Mouse (Mus musculus): ENCODE results near the gene Rnf123. TPM values are rescaled to one million over a fixed set of nuclear protein-coding genes. Genes with fewer than 3 reads are reported as not detected.

Rnf123 gene
- polyA plus RNA-seq, 1 experiment: 20.9 TPM

- peaks cover 5% of the 10 kb centered on the region for H3K36me3 ChIP-seq (ENCODE audit: control insufficient read depth, insufficient read depth, low read length, poor library complexity, severe bottlenecking)
- TF ChIP-seq POLR2A (IDR thresholded peaks at IDR 0.05; ENCODE audit: insufficient read depth, low read length) (no peak), CTCF (IDR thresholded peaks at IDR 0.05; ENCODE audit: low read depth, low read length) (no peak), EP300 (IDR thresholded peaks at IDR 0.05; ENCODE audit: insufficient read depth, low read depth, low read length) (no peak)
- no peak overlapping the region for H3K27ac ChIP-seq (ENCODE audit: insufficient read depth, low read length)
- peaks cover 5% of the 10 kb centered on the region for H3K4me1 ChIP-seq (ENCODE audit: control insufficient read depth, insufficient read depth, low read length)
- H3K9ac ChIP-seq (ENCODE audit: low read depth, poor library complexity, severe bottlenecking): no peak overlapping the region
- H3K27me3 ChIP-seq (ENCODE audit: control insufficient read depth, insufficient read depth, low read length, poor library complexity, severe bottlenecking): no peaks in the 10 kb centered on the region
- H3K9me3 ChIP-seq (replicated peaks; ENCODE audit: control insufficient read depth, insufficient read depth, low read length, poor library complexity, severe bottlenecking): no peaks in the 10 kb centered on the region
- no peak overlapping the region for H3K4me3 ChIP-seq (ENCODE audit: low read depth, low read length)
These were observed 13.0 kb upstream of the Rnf123 start for GRCm38 (mm10) chr9:108095949-108096712.

GRCm38 (mm10) chr9:108095518-108095917 is 12.4 kb upstream of the Rnf123 start:
- Histone ChIP-seq H3K4me1 (ENCODE audit: control insufficient read depth, insufficient read depth, low read length) (peaks cover 5% of the 10 kb centered on the region), H3K27ac (ENCODE audit: insufficient read depth, low read length) (no peak overlapping the region)

GRCm38 (mm10) chr9:108094998-108095411 is 11.9 kb upstream of the Rnf123 start:
- H3K9me3 ChIP-seq (replicated peaks; ENCODE audit: control insufficient read depth, insufficient read depth, low read length, poor library complexity, severe bottlenecking): no peaks in the 10 kb centered on the region
- peaks cover 5% of the 10 kb centered on the region for H3K4me1 ChIP-seq (ENCODE audit: control insufficient read depth, insufficient read depth, low read length)
- peak overlapping the region; percentile 87 for H3K9ac ChIP-seq (ENCODE audit: low read depth, poor library complexity, severe bottlenecking)
- H3K27ac ChIP-seq (ENCODE audit: insufficient read depth, low read length): no peak overlapping the region
- H3K27me3 ChIP-seq (ENCODE audit: control insufficient read depth, insufficient read depth, low read length, poor library complexity, severe bottlenecking): no peaks in the 10 kb centered on the region
- peaks cover 10% of the 10 kb centered on the region for H3K36me3 ChIP-seq (ENCODE audit: control insufficient read depth, insufficient read depth, low read length, poor library complexity, severe bottlenecking)
- TF ChIP-seq CTCF (IDR thresholded peaks at IDR 0.05; ENCODE audit: low read depth, low read length) (no peak), POLR2A (IDR thresholded peaks at IDR 0.05; ENCODE audit: insufficient read depth, low read length) (no peak), EP300 (IDR thresholded peaks at IDR 0.05; ENCODE audit: insufficient read depth, low read depth, low read length) (no peak)
- peak overlapping the region; percentile 37 for H3K4me3 ChIP-seq (ENCODE audit: low read depth, low read length)

More at GRCm38 (mm10) chr9:108095518-108095917, 12.4 kb upstream of the Rnf123 start:
- H3K9ac ChIP-seq (ENCODE audit: low read depth, poor library complexity, severe bottlenecking): no peak overlapping the region
- H3K4me3 ChIP-seq (ENCODE audit: low read depth, low read length): no peak overlapping the region
- TF ChIP-seq CTCF (IDR thresholded peaks at IDR 0.05; ENCODE audit: low read depth, low read length): peak; percentile 68
- no peak for TF ChIP-seq POLR2A (IDR thresholded peaks at IDR 0.05; ENCODE audit: insufficient read depth, low read length)
- H3K36me3 ChIP-seq (ENCODE audit: control insufficient read depth, insufficient read depth, low read length, poor library complexity, severe bottlenecking): peaks cover 10% of the 10 kb centered on the region
- no peaks in the 10 kb centered on the region for H3K9me3 ChIP-seq (replicated peaks; ENCODE audit: control insufficient read depth, insufficient read depth, low read length, poor library complexity, severe bottlenecking)
- H3K27me3 ChIP-seq (ENCODE audit: control insufficient read depth, insufficient read depth, low read length, poor library complexity, severe bottlenecking): no peaks in the 10 kb centered on the region

GRCm38 (mm10) chr9:108094184-108094941 is 11.2 kb upstream of the Rnf123 start, which contains the start of gene Apeh:
Apeh (minus strand) TSS chr9:108094606.
- TF ChIP-seq POLR2A (IDR thresholded peaks at IDR 0.05; ENCODE audit: insufficient read depth, low read length): peak; percentile 16
- TF ChIP-seq EP300 (IDR thresholded peaks at IDR 0.05; ENCODE audit: insufficient read depth, low read depth, low read length): no peak
- TF ChIP-seq CTCF (IDR thresholded peaks at IDR 0.05; ENCODE audit: low read depth, low read length): no peak
- Histone ChIP-seq H3K9me3 (replicated peaks; ENCODE audit: control insufficient read depth, insufficient read depth, low read length, poor library complexity, severe bottlenecking) (no peaks in the 10 kb centered on the region), H3K4me3 (ENCODE audit: low read depth, low read length) (peak within 1 kb of the TSS; percentile 99), H3K27ac (ENCODE audit: insufficient read depth, low read length) (0 out of 2 replicates have a peak within 1 kb of the TSS, but pooled peaks have one; percentile 7), H3K27me3 (ENCODE audit: control insufficient read depth, insufficient read depth, low read length, poor library complexity, severe bottlenecking) (no peaks in the 10 kb centered on the region), H3K9ac (ENCODE audit: low read depth, poor library complexity, severe bottlenecking) (peak within 1 kb of the TSS; percentile 87), H3K36me3 (ENCODE audit: control insufficient read depth, insufficient read depth, low read length, poor library complexity, severe bottlenecking) (peaks cover 10% of the 10 kb centered on the region), H3K4me1 (ENCODE audit: control insufficient read depth, insufficient read depth, low read length) (peaks cover 3% of the 10 kb centered on the region)

- Histone ChIP-seq H3K9me3 (replicated peaks; ENCODE audit: control insufficient read depth, insufficient read depth, low read length, poor library complexity, severe bottlenecking) (no peaks in the 10 kb centered on the region), H3K36me3 (ENCODE audit: control insufficient read depth, insufficient read depth, low read length, poor library complexity, severe bottlenecking) (peaks cover 10% of the 10 kb centered on the region), H3K9ac (ENCODE audit: low read depth, poor library complexity, severe bottlenecking) (peak overlapping the region; percentile 87), H3K4me3 (ENCODE audit: low read depth, low read length) (peak overlapping the region; percentile 99), H3K27me3 (ENCODE audit: control insufficient read depth, insufficient read depth, low read length, poor library complexity, severe bottlenecking) (no peaks in the 10 kb centered on the region), H3K27ac (ENCODE audit: insufficient read depth, low read length) (no peak overlapping the region), H3K4me1 (ENCODE audit: control insufficient read depth, insufficient read depth, low read length) (peaks cover 2% of the 10 kb centered on the region)
- TF ChIP-seq EP300 (IDR thresholded peaks at IDR 0.05; ENCODE audit: insufficient read depth, low read depth, low read length) (no peak), CTCF (IDR thresholded peaks at IDR 0.05; ENCODE audit: low read depth, low read length) (no peak), POLR2A (IDR thresholded peaks at IDR 0.05; ENCODE audit: insufficient read depth, low read length) (no peak)
These were observed 10.4 kb upstream of the Rnf123 start for GRCm38 (mm10) chr9:108093586-108093985.
